Mouse (Mus musculus) gastrocnemius, adult 18-20 months (tissue): ENCODE measurements around the gene Fam234a. TPM values are rescaled to one million over a fixed set of nuclear protein-coding genes. Genes with fewer than 3 reads are reported as not detected.
"Not testable (repeated sequence)": the region's sequence is repeated elsewhere in the genome, so short reads cannot be mapped to it uniquely, and the experiment has no call there.

Experiments
- DNase-seq: peaks from one replicate; pipeline ENCODE4 v3.0.0; 2021; ENCODE audit warnings: low spot score
- total RNA-seq, 2 experiments: library from RNA; stranded (reverse); gene quantifications; 2 replicates each; pipeline ENCODE4 v1.2.3; 2021

The Fam234a gene
- total RNA-seq, 2 experiments from 2014 or later = 76.7 to 85.3 TPM

- DNase-seq = no peak
Observed at GRCm38 (mm10) chr17:26235077-26235815, 8.8 kb downstream of the Fam234a start.

- no peak for DNase-seq
Observed at GRCm38 (mm10) chr17:26234386-26234785, 9.7 kb downstream of the Fam234a start.

GRCm38 (mm10) chr17:26232863-26233262 lies 11.2 kb downstream of the Fam234a start:
- no peak for DNase-seq

- no peak for DNase-seq
Observed at GRCm38 (mm10) chr17:26231156-26231555, 12.9 kb downstream of the Fam234a start.

- DNase-seq = no peak
Observed at GRCm38 (mm10) chr17:26229776-26230175, 14.3 kb downstream of the Fam234a start.

GRCm38 (mm10) chr17:26225150-26225549 lies 18.9 kb downstream of the Fam234a start:
- no peak for DNase-seq

- no peak for DNase-seq
Observed at GRCm38 (mm10) chr17:26221508-26221907, 22.5 kb downstream of the Fam234a start.

- no peak for DNase-seq
Observed at GRCm38 (mm10) chr17:26212681-26213080, 31.4 kb downstream of the Fam234a start.

- no peak for DNase-seq
Observed at GRCm38 (mm10) chr17:26212241-26212640, 31.8 kb downstream of the Fam234a start.

GRCm38 (mm10) chr17:26207686-26208085 lies 36.4 kb downstream of the Fam234a start, which contains the start of gene Arhgdig:
Gene Arhgdig, minus strand, starts transcription at chr17:26207786.
- DNase-seq = no peak

GRCm38 (mm10) chr17:26206392-26206791 lies 37.6 kb downstream of the Fam234a start:
- no peak for DNase-seq

GRCm38 (mm10) chr17:26204766-26205165 lies 39.3 kb downstream of the Fam234a start:
- no peak for DNase-seq

GRCm38 (mm10) chr17:26203321-26203811 lies 40.7 kb downstream of the Fam234a start:
- DNase-seq = no peak

- peak; percentile 23 for DNase-seq
Observed at GRCm38 (mm10) chr17:26202737-26203136, 41.3 kb downstream of the Fam234a start, which contains the start of gene Rgs11. Gene Rgs11, plus strand, starts transcription at chr17:26202951.

GRCm38 (mm10) chr17:26201998-26202397 lies 42.0 kb downstream of the Fam234a start:
- no peak for DNase-seq

GRCm38 (mm10) chr17:26200831-26201705 lies 43.0 kb downstream of the Fam234a start:
- DNase-seq = no peak

- DNase-seq = no peak
Observed at GRCm38 (mm10) chr17:26198892-26199291, 45.1 kb downstream of the Fam234a start, which contains the start of gene Pdia2. Gene Pdia2, minus strand, starts transcription at chr17:26199087.

GRCm38 (mm10) chr17:26192481-26193190 lies 51.4 kb downstream of the Fam234a start:
- no peak for DNase-seq

GRCm38 (mm10) chr17:26191486-26191885 lies 52.6 kb downstream of the Fam234a start:
- not testable (repeated sequence) for DNase-seq

GRCm38 (mm10) chr17:26188091-26188805 lies 55.8 kb downstream of the Fam234a start:
- no peak for DNase-seq

GRCm38 (mm10) chr17:26187592-26187991 lies 56.5 kb downstream of the Fam234a start:
- DNase-seq = no peak
